Mouse (Mus musculus) 3T3-L1 (cell line): Measurements from ENCODE around the gene Rad17.

Source experiments
- DNase-seq: peaks from one replicate; pipeline ENCODE4 v3.0.0-alpha.2; 2015; ENCODE audit warnings: low read depth, low spot score

Rad17 gene

GRCm38 (mm10) chr13:100616181-100617087, 34.4 kb downstream of the Rad17 start, which contains the start of gene Marveld2:
Marveld2 (minus strand) TSS chr13:100616971.
- DNase-seq, result no peak

- peak; percentile 3 for DNase-seq
Observed at GRCm38 (mm10) chr13:100612903-100613302, 37.9 kb downstream of the Rad17 start.

GRCm38 (mm10) chr13:100612251-100612650, 38.6 kb downstream of the Rad17 start:
- DNase-seq, result no peak

- no peak for DNase-seq
Observed at GRCm38 (mm10) chr13:100611266-100611665, 39.6 kb downstream of the Rad17 start.

GRCm38 (mm10) chr13:100607756-100608155, 43.1 kb downstream of the Rad17 start:
- DNase-seq, result peak; percentile 31

GRCm38 (mm10) chr13:100605845-100606244, 45.0 kb downstream of the Rad17 start:
- DNase-seq, result no peak

GRCm38 (mm10) chr13:100603738-100604095, 47.1 kb downstream of the Rad17 start:
- DNase-seq, result no peak

GRCm38 (mm10) chr13:100603031-100603737, 47.7 kb downstream of the Rad17 start:
- DNase-seq, result no peak

- no peak for DNase-seq
Observed at GRCm38 (mm10) chr13:100602239-100602902, 48.5 kb downstream of the Rad17 start.

- DNase-seq, result no peak
Observed at GRCm38 (mm10) chr13:100601034-100601433, 49.8 kb downstream of the Rad17 start.

- DNase-seq, result no peak
Observed at GRCm38 (mm10) chr13:100600317-100600716, 50.5 kb downstream of the Rad17 start.

GRCm38 (mm10) chr13:100597284-100597683, 53.6 kb downstream of the Rad17 start:
- DNase-seq, result no peak

- DNase-seq, result no peak
Observed at GRCm38 (mm10) chr13:100595552-100595885, 55.3 kb downstream of the Rad17 start.

- DNase-seq, result no peak
Observed at GRCm38 (mm10) chr13:100594838-100595551, 55.9 kb downstream of the Rad17 start.

- DNase-seq, result no peak
Observed at GRCm38 (mm10) chr13:100594041-100594792, 56.6 kb downstream of the Rad17 start.

GRCm38 (mm10) chr13:100588646-100589045, 62.2 kb downstream of the Rad17 start:
- no peak for DNase-seq

GRCm38 (mm10) chr13:100582144-100582543, 68.7 kb downstream of the Rad17 start:
- peak; percentile 18 for DNase-seq

GRCm38 (mm10) chr13:100581701-100582100, 69.2 kb downstream of the Rad17 start:
- peak; percentile 51 for DNase-seq

- DNase-seq, result no peak
Observed at GRCm38 (mm10) chr13:100579951-100580350, 70.9 kb downstream of the Rad17 start.

GRCm38 (mm10) chr13:100579220-100579619, 71.6 kb downstream of the Rad17 start:
- DNase-seq, result no peak

- DNase-seq, result no peak
Observed at GRCm38 (mm10) chr13:100575950-100576349, 74.9 kb downstream of the Rad17 start.
